Mouse (Mus musculus): ENCODE measurements at regions not wholly inside any gene's neighbourhood (a gene's known extent, or its start where the extent isn't known, plus 50 kb on each side); places are given as distances from the start of the nearest gene placed in this dataset.

DNA sequence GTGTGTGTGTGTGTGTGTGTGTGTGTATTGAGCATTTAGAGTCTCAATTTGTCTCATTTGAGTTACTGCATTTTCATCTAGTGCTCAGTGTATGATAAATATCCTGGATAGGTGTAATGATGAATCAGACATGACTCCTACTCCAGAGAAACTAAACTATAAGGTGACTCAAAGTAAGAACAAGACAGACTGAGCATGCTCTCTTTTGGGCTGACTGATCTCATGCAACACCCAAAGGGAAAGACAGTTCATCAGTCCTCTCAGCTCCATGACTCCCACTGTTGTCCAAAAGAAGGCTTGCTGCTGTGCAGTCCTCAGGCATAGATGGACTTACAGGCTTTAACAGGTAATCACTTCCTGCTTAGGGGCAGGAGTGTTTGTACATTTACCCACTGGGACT is 132.7 kb upstream of the Itga4 start:
- H3K27me3 ChIP-seq (ENCODE audit: control insufficient read depth, insufficient read depth, low read depth, low read length): no peaks in the 10 kb centered on the region
- no peaks in the 10 kb centered on the region for H3K9me3 ChIP-seq (replicated peaks; ENCODE audit: control insufficient read depth, low read length, poor library complexity, severe bottlenecking)
- H3K4me1 ChIP-seq (ENCODE audit: control insufficient read depth, insufficient read depth, low read length): no peaks in the 10 kb centered on the region
- no peaks in the 10 kb centered on the region for H3K36me3 ChIP-seq (ENCODE audit: control insufficient read depth, insufficient read depth, low read length)
- no peak overlapping the region for H3K4me2 ChIP-seq (ENCODE audit: low read length)
- no peak for ATAC-seq
- H3K27ac ChIP-seq (ENCODE audit: low read length): no peak overlapping the region
- H3K9ac ChIP-seq (ENCODE audit: low read depth, low read length): no peak overlapping the region
- no peak overlapping the region for H3K4me3 ChIP-seq (ENCODE audit: low read depth, low read length)

DNA sequence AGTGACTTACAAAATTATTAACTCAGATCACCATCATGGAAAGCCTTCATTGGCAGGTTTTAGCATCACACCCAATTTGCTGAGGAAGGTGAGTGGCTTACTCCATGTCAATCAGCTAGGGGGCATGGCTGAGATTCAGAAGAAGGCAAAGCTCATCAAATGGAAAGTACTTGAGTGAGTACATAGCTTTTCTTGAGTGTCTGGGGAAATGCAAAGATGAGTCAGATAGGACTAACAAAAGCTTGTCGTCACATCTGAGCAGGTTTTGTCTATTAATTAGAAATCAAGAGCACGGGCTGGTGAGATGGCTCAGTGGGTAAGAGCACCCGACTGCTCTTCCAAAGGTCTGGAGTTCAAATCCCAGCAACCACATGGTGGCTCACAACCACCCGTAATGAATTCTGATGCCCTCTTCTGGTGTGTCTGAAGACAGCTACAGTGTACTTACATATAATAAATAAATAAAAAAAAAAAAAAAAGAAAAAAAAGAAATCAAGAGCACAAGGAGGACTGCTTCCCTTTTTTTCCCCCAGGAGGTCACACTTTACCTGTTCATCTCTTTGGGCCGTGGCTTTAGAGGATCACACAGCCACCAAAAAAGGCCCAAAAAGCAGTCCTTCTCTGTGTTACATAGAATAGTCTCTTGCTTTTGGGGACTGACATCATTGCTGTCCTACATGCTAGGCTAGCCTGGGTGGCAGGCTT is 130.8 kb upstream of the Itga4 start:
- no peaks in the 10 kb centered on the region for H3K9me3 ChIP-seq (replicated peaks; ENCODE audit: control insufficient read depth, low read length, poor library complexity, severe bottlenecking)
- H3K27ac ChIP-seq (ENCODE audit: low read length): no peak overlapping the region
- H3K4me1 ChIP-seq (ENCODE audit: control insufficient read depth, insufficient read depth, low read length): no peaks in the 10 kb centered on the region
- no peak overlapping the region for H3K4me2 ChIP-seq (ENCODE audit: low read length)
- H3K27me3 ChIP-seq (ENCODE audit: control insufficient read depth, insufficient read depth, low read depth, low read length): no peaks in the 10 kb centered on the region
- H3K4me3 ChIP-seq (ENCODE audit: low read depth, low read length): no peak overlapping the region
- H3K36me3 ChIP-seq (ENCODE audit: control insufficient read depth, insufficient read depth, low read length): no peaks in the 10 kb centered on the region
- 87% methylated on average over 4 of the region's 5 CpGs for WGBS
- no peak overlapping the region for H3K9ac ChIP-seq (ENCODE audit: low read depth, low read length)
- no peak for ATAC-seq

DNA sequence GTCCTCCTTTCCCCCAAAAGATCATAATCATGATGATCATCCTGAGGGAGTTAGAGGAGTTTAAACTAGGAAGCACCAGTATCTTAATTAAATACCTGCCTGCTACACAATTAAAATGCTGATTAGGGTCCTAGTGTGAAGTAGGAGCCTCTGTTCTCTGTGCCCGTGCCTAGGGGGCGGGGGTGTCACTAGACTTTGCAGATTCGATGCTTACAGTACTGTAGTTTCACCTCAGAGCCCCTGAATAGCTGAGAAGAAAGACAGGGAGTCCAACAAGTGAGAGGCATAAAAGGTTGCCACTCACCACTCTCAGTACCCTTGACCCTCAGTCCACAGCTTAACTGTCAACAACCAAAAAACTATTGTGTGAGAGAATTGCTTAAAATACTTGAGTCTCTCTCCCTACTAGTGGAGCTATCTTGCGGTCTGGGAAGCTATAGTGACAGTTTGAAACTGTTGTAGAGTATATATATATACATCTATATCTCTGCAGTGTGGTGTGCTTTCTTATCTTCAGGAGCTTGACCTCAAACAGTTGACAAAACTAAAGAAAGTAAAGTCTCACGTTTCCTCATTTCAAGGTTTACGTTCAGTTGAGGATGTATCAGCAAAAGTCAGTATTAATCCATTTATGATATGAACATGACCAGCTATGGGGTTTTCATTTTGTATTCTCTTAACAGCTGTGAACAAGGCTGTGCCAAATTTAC is 128.9 kb upstream of the Itga4 start:
- H3K4me2 ChIP-seq (ENCODE audit: low read length): no peak overlapping the region

DNA sequence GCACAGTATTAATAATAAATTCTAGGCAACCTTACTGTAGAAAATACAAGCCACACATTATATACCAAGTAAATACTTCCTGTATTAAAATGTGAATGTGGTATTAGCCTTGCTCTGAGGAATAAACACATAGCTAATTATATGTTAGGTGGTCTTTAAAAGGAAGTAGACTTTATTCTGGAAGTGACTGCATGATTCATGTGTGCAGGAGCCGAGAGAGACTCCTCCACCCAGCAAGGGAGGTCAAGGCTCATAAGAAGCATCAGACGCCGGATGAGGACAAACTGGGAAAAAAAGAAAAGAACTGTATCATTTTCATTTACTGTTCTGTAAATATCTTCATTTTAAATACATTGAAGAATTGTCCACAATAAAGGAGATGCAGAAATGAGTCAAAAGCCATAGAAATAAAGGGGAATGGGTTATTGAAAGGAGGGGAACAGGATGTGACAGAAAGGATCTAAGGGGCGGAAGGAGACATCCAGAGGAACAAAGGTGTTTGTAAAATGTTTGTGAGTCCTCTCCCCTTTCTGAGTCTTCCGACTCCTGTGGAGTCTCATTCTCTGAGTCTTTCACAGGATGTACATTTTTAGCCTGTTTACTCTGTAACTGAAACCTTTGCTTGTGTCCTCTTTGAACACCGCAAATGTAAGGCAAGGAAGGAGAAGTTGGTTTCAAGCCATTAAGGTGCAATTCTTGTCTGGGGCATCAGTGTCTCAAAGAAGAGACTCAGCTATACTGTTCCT is 128.1 kb upstream of the Itga4 start:
- no peaks in the 10 kb centered on the region for H3K4me1 ChIP-seq (ENCODE audit: control insufficient read depth, insufficient read depth, low read length)
- 83% methylated on average over 6 of the region's 6 CpGs for WGBS
- H3K9ac ChIP-seq (ENCODE audit: low read depth, low read length): no peak overlapping the region

More for the DNA sequence above, 128.9 kb upstream of the Itga4 start:
- Histone ChIP-seq H3K9me3 (replicated peaks; ENCODE audit: control insufficient read depth, low read length, poor library complexity, severe bottlenecking) (no peaks in the 10 kb centered on the region), H3K9ac (ENCODE audit: low read depth, low read length) (no peak overlapping the region), H3K4me3 (ENCODE audit: low read depth, low read length) (no peak overlapping the region), H3K27me3 (ENCODE audit: control insufficient read depth, insufficient read depth, low read depth, low read length) (no peaks in the 10 kb centered on the region), H3K36me3 (ENCODE audit: control insufficient read depth, insufficient read depth, low read length) (no peaks in the 10 kb centered on the region), H3K27ac (ENCODE audit: low read length) (no peak overlapping the region), H3K4me1 (ENCODE audit: control insufficient read depth, insufficient read depth, low read length) (no peaks in the 10 kb centered on the region)
- 41% methylated on average over 6 of the region's 6 CpGs for WGBS
- ATAC-seq: no peak

DNA sequence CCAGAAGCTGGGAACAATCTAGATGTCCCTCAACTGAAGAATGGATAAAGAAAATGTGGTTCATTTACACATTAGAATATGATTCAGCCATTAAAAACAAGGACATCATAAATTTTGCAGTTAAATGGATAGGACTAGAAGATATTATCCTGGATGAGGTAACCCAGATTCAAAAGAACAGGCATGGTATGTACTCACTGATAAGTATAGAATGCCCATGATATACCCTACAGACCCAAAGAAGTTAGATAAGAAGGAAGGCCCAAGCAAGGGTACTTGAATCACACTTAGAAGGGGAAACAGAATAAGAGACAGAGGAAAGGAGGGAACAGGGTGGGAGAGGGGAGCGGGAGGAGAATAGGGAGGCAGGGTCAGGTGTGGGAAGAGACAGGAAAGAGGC is 127.4 kb upstream of the Itga4 start:
- Histone ChIP-seq H3K27me3 (ENCODE audit: control insufficient read depth, insufficient read depth, low read depth, low read length) (no peaks in the 10 kb centered on the region), H3K4me3 (ENCODE audit: low read depth, low read length) (no peak overlapping the region), H3K4me1 (ENCODE audit: control insufficient read depth, insufficient read depth, low read length) (no peaks in the 10 kb centered on the region), H3K27ac (ENCODE audit: low read length) (no peak overlapping the region), H3K9ac (ENCODE audit: low read depth, low read length) (no peak overlapping the region), H3K36me3 (ENCODE audit: control insufficient read depth, insufficient read depth, low read length) (no peaks in the 10 kb centered on the region), H3K4me2 (ENCODE audit: low read length) (no peak overlapping the region), H3K9me3 (replicated peaks; ENCODE audit: control insufficient read depth, low read length, poor library complexity, severe bottlenecking) (no peaks in the 10 kb centered on the region)
- 94% methylated on average over 1 of the region's 1 CpGs for WGBS
- ATAC-seq: no peak

More for the DNA sequence above, 128.1 kb upstream of the Itga4 start:
- ATAC-seq: no peak
- Histone ChIP-seq H3K36me3 (ENCODE audit: control insufficient read depth, insufficient read depth, low read length) (no peaks in the 10 kb centered on the region), H3K27ac (ENCODE audit: low read length) (no peak overlapping the region), H3K9me3 (replicated peaks; ENCODE audit: control insufficient read depth, low read length, poor library complexity, severe bottlenecking) (no peaks in the 10 kb centered on the region), H3K27me3 (ENCODE audit: control insufficient read depth, insufficient read depth, low read depth, low read length) (no peaks in the 10 kb centered on the region), H3K4me3 (ENCODE audit: low read depth, low read length) (no peak overlapping the region), H3K4me2 (ENCODE audit: low read length) (no peak overlapping the region)

DNA sequence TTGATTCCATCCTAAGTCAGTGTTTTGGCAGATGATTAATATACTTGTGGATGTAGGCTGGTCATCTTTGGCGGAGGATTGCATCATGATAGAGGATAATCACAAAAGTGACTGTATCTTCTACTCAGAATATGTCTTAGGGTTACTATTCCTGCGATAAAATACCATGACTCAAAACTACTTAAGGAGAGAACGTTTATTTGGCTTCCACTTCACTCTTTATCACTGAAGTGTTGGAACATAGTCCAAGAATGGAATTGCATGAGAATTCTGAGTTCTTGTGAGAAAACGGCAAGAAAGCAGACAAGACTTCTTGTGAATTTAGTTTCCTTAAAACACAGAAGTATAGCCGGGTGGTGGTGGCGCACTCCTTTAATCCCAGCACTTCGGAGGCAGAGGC is 124.6 kb upstream of the Itga4 start:
- Histone ChIP-seq H3K4me1 (ENCODE audit: control insufficient read depth, insufficient read depth, low read length) (no peaks in the 10 kb centered on the region), H3K27me3 (ENCODE audit: control insufficient read depth, insufficient read depth, low read depth, low read length) (no peaks in the 10 kb centered on the region), H3K27ac (ENCODE audit: low read length) (no peak overlapping the region), H3K9me3 (replicated peaks; ENCODE audit: control insufficient read depth, low read length, poor library complexity, severe bottlenecking) (no peaks in the 10 kb centered on the region), H3K4me3 (ENCODE audit: low read depth, low read length) (no peak overlapping the region), H3K9ac (ENCODE audit: low read depth, low read length) (no peak overlapping the region), H3K36me3 (ENCODE audit: control insufficient read depth, insufficient read depth, low read length) (no peaks in the 10 kb centered on the region), H3K4me2 (ENCODE audit: low read length) (no peak overlapping the region)
- no peak for ATAC-seq
- 94% methylated on average over 7 of the region's 7 CpGs for WGBS

DNA sequence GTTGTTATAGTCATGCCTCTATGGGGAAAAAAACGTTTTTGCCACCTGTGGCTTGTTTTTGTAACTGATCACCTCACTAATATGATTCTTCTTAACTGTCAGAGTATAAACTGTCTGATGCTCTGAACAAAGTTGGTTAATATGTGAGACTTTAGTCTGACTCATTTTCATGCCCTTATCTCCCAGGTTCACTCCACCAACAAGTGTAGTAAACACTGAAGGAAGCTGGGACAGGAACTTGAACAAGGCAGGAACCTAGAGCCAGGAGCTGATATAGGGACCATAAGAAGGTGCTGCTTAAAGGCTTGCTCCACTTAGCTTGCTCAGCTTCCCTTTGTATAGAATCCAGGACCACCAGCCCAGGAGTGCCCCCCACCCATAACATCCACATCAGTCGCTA is 124.0 kb upstream of the Itga4 start:
- Histone ChIP-seq H3K4me1 (ENCODE audit: control insufficient read depth, insufficient read depth, low read length) (no peaks in the 10 kb centered on the region), H3K4me2 (ENCODE audit: low read length) (no peak overlapping the region), H3K9ac (ENCODE audit: low read depth, low read length) (no peak overlapping the region), H3K4me3 (ENCODE audit: low read depth, low read length) (no peak overlapping the region), H3K36me3 (ENCODE audit: control insufficient read depth, insufficient read depth, low read length) (no peaks in the 10 kb centered on the region), H3K27me3 (ENCODE audit: control insufficient read depth, insufficient read depth, low read depth, low read length) (no peaks in the 10 kb centered on the region), H3K27ac (ENCODE audit: low read length) (no peak overlapping the region), H3K9me3 (replicated peaks; ENCODE audit: control insufficient read depth, low read length, poor library complexity, severe bottlenecking) (no peaks in the 10 kb centered on the region)
- 77% methylated on average over 2 of the region's 2 CpGs for WGBS
- no peak for ATAC-seq

DNA sequence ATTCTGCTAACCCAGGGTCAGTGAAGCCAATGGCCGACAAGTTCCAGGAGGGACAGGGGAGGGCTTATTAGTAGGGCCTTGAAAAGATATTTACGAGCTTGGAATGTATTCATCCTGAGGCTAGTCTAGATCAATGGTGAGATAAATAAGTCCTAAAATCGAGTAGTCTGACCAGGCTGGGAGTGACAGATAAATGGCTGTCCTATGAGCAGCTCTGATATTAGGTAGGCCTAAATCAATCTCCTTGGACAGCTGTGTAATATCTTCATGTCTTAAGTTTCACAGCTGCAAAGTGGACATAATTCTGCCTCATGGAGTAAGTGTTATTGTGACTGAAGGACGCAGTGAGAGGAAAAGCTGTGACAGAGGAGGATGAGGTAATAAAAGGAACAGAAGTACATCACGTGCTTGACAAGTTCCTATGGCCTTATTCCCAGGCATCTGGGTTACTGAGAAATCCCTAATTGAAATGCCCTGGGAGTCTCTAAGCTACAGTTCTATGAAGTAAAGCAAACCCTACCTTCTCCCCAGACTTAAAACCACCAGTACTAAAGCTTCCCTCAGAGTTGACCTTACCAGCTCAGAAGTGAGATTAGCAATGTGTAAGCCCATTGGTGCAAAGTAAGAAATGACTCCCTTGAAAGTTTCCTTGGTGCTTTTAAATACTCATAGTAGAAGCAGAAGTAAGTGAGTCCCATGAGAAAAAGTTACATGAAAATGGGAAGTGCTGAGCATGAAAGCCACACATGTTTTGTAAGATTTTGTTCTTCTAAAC is 123.3 kb upstream of the Itga4 start:
- H3K4me3 ChIP-seq (ENCODE audit: low read depth, low read length): no peak overlapping the region
- no peaks in the 10 kb centered on the region for H3K36me3 ChIP-seq (ENCODE audit: control insufficient read depth, insufficient read depth, low read length)
- no peak for ATAC-seq
- no peak overlapping the region for H3K9ac ChIP-seq (ENCODE audit: low read depth, low read length)
- H3K9me3 ChIP-seq (replicated peaks; ENCODE audit: control insufficient read depth, low read length, poor library complexity, severe bottlenecking): no peaks in the 10 kb centered on the region
- H3K4me2 ChIP-seq (ENCODE audit: low read length): no peak overlapping the region
- no peaks in the 10 kb centered on the region for H3K27me3 ChIP-seq (ENCODE audit: control insufficient read depth, insufficient read depth, low read depth, low read length)
- H3K27ac ChIP-seq (ENCODE audit: low read length): no peak overlapping the region
- no peaks in the 10 kb centered on the region for H3K4me1 ChIP-seq (ENCODE audit: control insufficient read depth, insufficient read depth, low read length)
- 73% methylated on average over 5 of the region's 5 CpGs for WGBS

Measured in midbrain, embryonic 16.5 days (tissue).